Mouse (Mus musculus): ENCODE measurements around the gene Atl1. TPM values are rescaled to one million over a fixed set of nuclear protein-coding genes. Genes with fewer than 3 reads are reported as not detected.

Atl1 gene
- polyA plus RNA-seq, 1 experiment, result 10.4 TPM

GRCm38 (mm10) chr12:69923603-69924002, 31.2 kb downstream of the Atl1 start:
- no peaks in the 10 kb centered on the region for H3K4me1 ChIP-seq (ENCODE audit: control insufficient read depth, insufficient read depth, low read length)
- no peak overlapping the region for H3K27ac ChIP-seq (ENCODE audit: insufficient read depth, low read length)
- H3K4me3 ChIP-seq (ENCODE audit: insufficient read depth, low read length), result no peak overlapping the region
- TF ChIP-seq POLR2A (IDR thresholded peaks at IDR 0.05; ENCODE audit: low read depth, low read length), result no peak
- TF ChIP-seq CTCF (IDR thresholded peaks at IDR 0.05; ENCODE audit: borderline replicate concordance, insufficient read depth, low read length), result no peak

- TF ChIP-seq POLR2A (IDR thresholded peaks at IDR 0.05; ENCODE audit: low read depth, low read length) (no peak), CTCF (IDR thresholded peaks at IDR 0.05; ENCODE audit: borderline replicate concordance, insufficient read depth, low read length) (peak; percentile 13; the same call in 1 of the 2 replicates)
These were observed 31.6 kb downstream of the Atl1 start for GRCm38 (mm10) chr12:69924012-69924411.

GRCm38 (mm10) chr12:69926716-69927115, 34.3 kb downstream of the Atl1 start:
- TF ChIP-seq CTCF (IDR thresholded peaks at IDR 0.05; ENCODE audit: borderline replicate concordance, insufficient read depth, low read length) (no peak), POLR2A (IDR thresholded peaks at IDR 0.05; ENCODE audit: low read depth, low read length) (no peak)
- no peak overlapping the region for H3K27ac ChIP-seq (ENCODE audit: insufficient read depth, low read length)
- no peaks in the 10 kb centered on the region for H3K4me1 ChIP-seq (ENCODE audit: control insufficient read depth, insufficient read depth, low read length)
- H3K4me3 ChIP-seq (ENCODE audit: insufficient read depth, low read length), result no peak overlapping the region

More at GRCm38 (mm10) chr12:69924012-69924411, 31.6 kb downstream of the Atl1 start:
- H3K27ac ChIP-seq (ENCODE audit: insufficient read depth, low read length), result no peak overlapping the region
- no peak overlapping the region for H3K4me3 ChIP-seq (ENCODE audit: insufficient read depth, low read length)
- no peaks in the 10 kb centered on the region for H3K4me1 ChIP-seq (ENCODE audit: control insufficient read depth, insufficient read depth, low read length)

GRCm38 (mm10) chr12:69937731-69938130, 45.3 kb downstream of the Atl1 start:
- Histone ChIP-seq H3K27ac (ENCODE audit: insufficient read depth, low read length) (no peak overlapping the region), H3K4me3 (ENCODE audit: insufficient read depth, low read length) (no peak overlapping the region), H3K4me1 (ENCODE audit: control insufficient read depth, insufficient read depth, low read length) (no peaks in the 10 kb centered on the region; the same call in 1 of the 2 replicates)
- TF ChIP-seq CTCF (IDR thresholded peaks at IDR 0.05; ENCODE audit: borderline replicate concordance, insufficient read depth, low read length) (no peak), POLR2A (IDR thresholded peaks at IDR 0.05; ENCODE audit: low read depth, low read length) (no peak)

GRCm38 (mm10) chr12:69939291-69939690, 46.9 kb downstream of the Atl1 start:
- no peak overlapping the region for H3K4me3 ChIP-seq (ENCODE audit: insufficient read depth, low read length)
- H3K27ac ChIP-seq (ENCODE audit: insufficient read depth, low read length), result no peak overlapping the region
- H3K4me1 ChIP-seq (ENCODE audit: control insufficient read depth, insufficient read depth, low read length), result no peaks in the 10 kb centered on the region; the same call in 1 of the 2 replicates
- no peak for TF ChIP-seq POLR2A (IDR thresholded peaks at IDR 0.05; ENCODE audit: low read depth, low read length)
- no peak for TF ChIP-seq CTCF (IDR thresholded peaks at IDR 0.05; ENCODE audit: borderline replicate concordance, insufficient read depth, low read length)

- no peak for TF ChIP-seq CTCF (IDR thresholded peaks at IDR 0.05; ENCODE audit: borderline replicate concordance, insufficient read depth, low read length)
- TF ChIP-seq POLR2A (IDR thresholded peaks at IDR 0.05; ENCODE audit: low read depth, low read length), result no peak
- Histone ChIP-seq H3K4me3 (ENCODE audit: insufficient read depth, low read length) (no peak overlapping the region), H3K27ac (ENCODE audit: insufficient read depth, low read length) (no peak overlapping the region), H3K4me1 (ENCODE audit: control insufficient read depth, insufficient read depth, low read length) (no peaks in the 10 kb centered on the region; the same call in 1 of the 2 replicates)
These were observed 49.4 kb downstream of the Atl1 start for GRCm38 (mm10) chr12:69941655-69942329.

GRCm38 (mm10) chr12:69945861-69946260, 53.4 kb downstream of the Atl1 start:
- TF ChIP-seq POLR2A (IDR thresholded peaks at IDR 0.05; ENCODE audit: low read depth, low read length), result no peak
- TF ChIP-seq CTCF (IDR thresholded peaks at IDR 0.05; ENCODE audit: borderline replicate concordance, insufficient read depth, low read length), result no peak
- Histone ChIP-seq H3K27ac (ENCODE audit: insufficient read depth, low read length) (no peak overlapping the region), H3K4me1 (ENCODE audit: control insufficient read depth, insufficient read depth, low read length) (no peaks in the 10 kb centered on the region; the same call in 1 of the 2 replicates), H3K4me3 (ENCODE audit: insufficient read depth, low read length) (no peak overlapping the region)

- TF ChIP-seq POLR2A (IDR thresholded peaks at IDR 0.05; ENCODE audit: low read depth, low read length) (no peak), CTCF (IDR thresholded peaks at IDR 0.05; ENCODE audit: borderline replicate concordance, insufficient read depth, low read length) (no peak)
- H3K4me1 ChIP-seq (ENCODE audit: control insufficient read depth, insufficient read depth, low read length), result no peaks in the 10 kb centered on the region
These were observed 55.1 kb downstream of the Atl1 start for GRCm38 (mm10) chr12:69947502-69947901.

GRCm38 (mm10) chr12:69957378-69957777, 65.0 kb downstream of the Atl1 start:
- H3K4me3 ChIP-seq (ENCODE audit: insufficient read depth, low read length), result no peak overlapping the region
- no peaks in the 10 kb centered on the region for H3K4me1 ChIP-seq (ENCODE audit: control insufficient read depth, insufficient read depth, low read length)
- no peak for TF ChIP-seq POLR2A (IDR thresholded peaks at IDR 0.05; ENCODE audit: low read depth, low read length)
- no peak for TF ChIP-seq CTCF (IDR thresholded peaks at IDR 0.05; ENCODE audit: borderline replicate concordance, insufficient read depth, low read length)
- H3K27ac ChIP-seq (ENCODE audit: insufficient read depth, low read length), result no peak overlapping the region

More at GRCm38 (mm10) chr12:69947502-69947901, 55.1 kb downstream of the Atl1 start:
- H3K27ac ChIP-seq (ENCODE audit: insufficient read depth, low read length), result no peak overlapping the region
- H3K4me3 ChIP-seq (ENCODE audit: insufficient read depth, low read length), result no peak overlapping the region

GRCm38 (mm10) chr12:69962468-69962867, 70.1 kb downstream of the Atl1 start:
- Histone ChIP-seq H3K4me3 (ENCODE audit: insufficient read depth, low read length) (no peak overlapping the region), H3K27ac (ENCODE audit: insufficient read depth, low read length) (no peak overlapping the region), H3K4me1 (ENCODE audit: control insufficient read depth, insufficient read depth, low read length) (no peaks in the 10 kb centered on the region)
- TF ChIP-seq POLR2A (IDR thresholded peaks at IDR 0.05; ENCODE audit: low read depth, low read length) (no peak), CTCF (IDR thresholded peaks at IDR 0.05; ENCODE audit: borderline replicate concordance, insufficient read depth, low read length) (peak; percentile 49; the same call in 1 of the 2 replicates)

Data from embryonic fibroblast, embryonic 13.5 days (primary cell).